Mouse (Mus musculus) limb, embryonic 10.5 days (tissue): Measurements from ENCODE around the gene Tmod1. TPM values are rescaled to one million over a fixed set of nuclear protein-coding genes. Genes with fewer than 3 reads are reported as not detected.

Experiments
- DNase-seq: peaks from one replicate; pipeline ENCODE4 v3.0.0-alpha.2; 2017; ENCODE audit warnings: low spot score
- H3K27ac ChIP-seq: fragments of 300-500 bp; sonication (generic); 2 replicates; pipeline ENCODE4 v1.5.1; 2016; ENCODE audit warnings: mild to moderate bottlenecking
- H3K27me3 ChIP-seq: fragments of 300-500 bp; sonication (generic); 2 replicates; pipeline ENCODE4 v1.6.1; 2016; ENCODE audit warnings: low read depth, mild to moderate bottlenecking; ENCODE audit not compliant: poor library complexity, severe bottlenecking
- H3K36me3 ChIP-seq: fragments of 300-500 bp; sonication (generic); 2 replicates; pipeline ENCODE4 v1.6.1; 2016; ENCODE audit warnings: mild to moderate bottlenecking, moderate library complexity
- H3K4me1 ChIP-seq: fragments of 300-500 bp; sonication (generic); 2 replicates; pipeline ENCODE4 v1.6.1; 2016
- H3K4me3 ChIP-seq: fragments of 300-500 bp; sonication (generic); 2 replicates; pipeline ENCODE4 v1.5.1; 2016; ENCODE audit warnings: mild to moderate bottlenecking, moderate library complexity
- H3K9me3 ChIP-seq: fragments of 300-500 bp; sonication (generic); replicated peaks from 2 replicates; pipeline ENCODE4 v1.6.1; 2016; ENCODE audit warnings: mild to moderate bottlenecking
- WGBS: fragments of 180-500 bp; shearing (Covaris S2); methylation state at CpG from one replicate; pipeline ENCODE4 v1.1.7; 2016; 5-methylcytosine and 5-hydroxymethylcytosine counted together
- polyA plus RNA-seq: library from polyadenylated mRNA; unstranded; fragments of >200 nt; fragmentation: Nextera tagmentation; extraction: Ambion mirVana; gene quantifications from 2 replicates; pipeline ENCODE4 v1.2.1, GENCODE M21; 2016

Gene Tmod1
- polyA plus RNA-seq, 1 experiment from 2014 or later: 2.0 TPM

- H3K4me1 ChIP-seq: no peaks in the 10 kb centered on the region
- no peaks in the 10 kb centered on the region for H3K27me3 ChIP-seq
- H3K27ac ChIP-seq: no peak overlapping the region
- H3K9me3 ChIP-seq: no peaks in the 10 kb centered on the region
- H3K36me3 ChIP-seq: peaks cover 95% of the 10 kb centered on the region
- 96% methylated on average over 8 of the region's 8 CpGs for WGBS
- no peak overlapping the region for H3K4me3 ChIP-seq
- no peak for DNase-seq
Measured at GRCm38 (mm10) chr4:46129311-46130004, 90.7 kb downstream of the Tmod1 start.

- DNase-seq: peak; percentile 59
- Histone ChIP-seq H3K27ac (no peak overlapping the region), H3K4me1 (no peaks in the 10 kb centered on the region), H3K36me3 (peaks cover 94% of the 10 kb centered on the region), H3K27me3 (no peaks in the 10 kb centered on the region), H3K4me3 (no peak overlapping the region), H3K9me3 (no peaks in the 10 kb centered on the region)
- WGBS: 77% methylated on average over 3 of the region's 3 CpGs
Measured at GRCm38 (mm10) chr4:46130221-46130620, 91.5 kb downstream of the Tmod1 start.

DNA sequence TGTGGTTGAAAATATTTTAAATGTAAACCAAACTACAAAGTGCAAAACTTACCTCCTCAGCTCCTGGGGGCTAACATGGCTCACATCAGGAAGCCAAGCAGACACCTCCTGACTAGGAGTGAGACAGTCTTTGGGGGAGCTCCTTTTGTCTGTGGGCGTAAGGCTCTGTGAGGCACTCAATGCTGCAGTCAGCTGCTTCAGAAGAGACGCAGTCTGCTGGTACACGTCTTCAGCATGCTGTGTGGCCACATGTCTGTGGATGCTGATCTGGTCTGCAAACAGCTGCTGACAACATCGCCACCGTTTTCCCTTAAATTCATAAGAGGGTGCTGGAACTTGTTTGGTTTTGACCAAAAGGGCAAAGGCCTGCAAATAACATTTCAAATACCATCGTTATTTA, 93.1 kb downstream of the Tmod1 start:
- WGBS: 91% methylated on average over 6 of the region's 6 CpGs
- Histone ChIP-seq H3K27ac (no peak overlapping the region), H3K36me3 (peaks cover 82% of the 10 kb centered on the region), H3K27me3 (no peaks in the 10 kb centered on the region), H3K4me3 (no peak overlapping the region), H3K9me3 (no peaks in the 10 kb centered on the region), H3K4me1 (peaks cover 2% of the 10 kb centered on the region; the same call in 1 of the 2 replicates)
- DNase-seq: no peak

GRCm38 (mm10) chr4:46137629-46138286, 99.0 kb downstream of the Tmod1 start:
- WGBS: 7% methylated on average over 17 of the region's 17 CpGs
- H3K4me3 ChIP-seq: peak overlapping the region; percentile 93
- peak overlapping the region; percentile 97 for H3K27ac ChIP-seq
- DNase-seq: peak; percentile 38
- no peaks in the 10 kb centered on the region for H3K27me3 ChIP-seq
- H3K36me3 ChIP-seq: peaks cover 36% of the 10 kb centered on the region
- H3K4me1 ChIP-seq: peaks cover 18% of the 10 kb centered on the region
- H3K9me3 ChIP-seq: no peaks in the 10 kb centered on the region

DNA sequence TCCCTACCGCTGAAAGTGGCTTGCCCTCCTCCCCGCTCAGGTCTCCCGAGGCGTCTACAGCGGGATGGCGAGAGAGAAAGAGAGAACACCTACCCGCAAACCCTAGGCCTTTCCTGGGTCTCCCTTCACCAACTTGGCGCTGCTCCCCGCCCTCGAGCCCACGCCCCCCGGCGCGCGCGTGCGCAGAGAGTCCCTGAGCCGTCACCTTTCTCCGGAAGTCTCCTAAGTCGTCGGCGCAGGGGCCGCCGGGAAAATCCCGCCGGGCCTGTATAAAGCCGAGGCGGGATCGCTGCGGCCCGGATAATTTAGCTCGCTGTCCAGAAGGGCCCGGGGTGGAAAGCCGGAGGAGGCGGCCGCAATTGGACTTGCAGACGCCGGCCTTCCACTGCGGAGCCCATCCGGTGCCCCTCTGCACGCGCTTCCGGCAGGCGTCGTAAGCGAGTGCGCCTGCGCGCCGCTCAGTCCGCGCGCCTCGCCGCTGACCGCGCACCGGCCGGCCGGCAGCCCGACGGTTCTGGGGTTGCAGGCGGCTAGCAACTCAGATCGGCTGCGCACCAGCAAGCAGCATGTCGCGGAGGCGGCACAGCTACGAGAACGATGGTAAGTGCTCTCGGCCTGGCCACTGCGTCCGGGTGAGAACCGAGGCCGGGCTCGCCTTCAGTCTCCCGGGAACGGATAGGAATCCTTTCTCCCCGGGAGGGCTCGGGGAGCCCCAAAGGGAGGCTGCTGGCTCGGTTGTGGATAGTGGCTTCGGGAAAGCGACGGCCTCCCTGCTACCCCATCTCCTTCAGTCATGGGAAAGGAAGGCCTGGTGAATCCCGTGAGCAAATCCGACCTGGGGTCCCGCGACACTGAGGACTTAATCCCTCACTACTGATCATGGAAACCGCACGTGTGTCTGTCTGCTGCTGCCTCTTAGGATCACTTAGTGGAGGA, 99.8 kb downstream of the Tmod1 start, which contains the start of the genes Ncbp1 and Tstd2:
Gene Ncbp1, plus strand, starts transcription at position 327 of the 936 bp plus-strand sequence.
Gene Tstd2, minus strand, starts transcription at position 408 of the 936 bp plus-strand sequence.
- under 1% methylated on average over 90 of the region's 90 CpGs for WGBS
- Histone ChIP-seq H3K36me3 (peaks cover 28% of the 10 kb centered on the region), H3K4me3 (peak within 1 kb of the TSS; percentile 93), H3K4me1 (peaks cover 18% of the 10 kb centered on the region), H3K27me3 (no peaks in the 10 kb centered on the region), H3K9me3 (no peaks in the 10 kb centered on the region), H3K27ac (peak within 1 kb of the TSS; percentile 97)
- DNase-seq: peak; percentile 95

GRCm38 (mm10) chr4:46144323-46144722, 105.6 kb downstream of the Tmod1 start:
- 77% methylated on average over 3 of the region's 3 CpGs for WGBS

DNA sequence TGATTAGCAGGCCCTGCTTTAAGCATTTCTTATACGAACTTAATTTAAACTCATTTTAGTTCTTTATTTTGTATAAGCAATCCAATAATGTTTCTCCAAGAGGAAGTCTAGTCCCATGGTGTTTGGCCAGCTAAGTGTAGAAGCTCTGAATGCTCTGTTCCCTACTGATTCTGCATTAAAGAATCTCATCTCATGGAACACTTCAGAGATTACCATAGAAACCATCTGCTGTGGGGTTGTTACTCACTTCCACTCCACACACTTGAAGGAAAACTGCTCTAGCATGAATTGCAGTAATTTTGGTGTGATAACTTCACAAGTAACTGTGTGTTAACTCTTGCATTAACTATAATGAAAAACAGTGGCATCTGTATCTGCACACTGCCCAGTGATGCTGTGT, 108.1 kb downstream of the Tmod1 start:
- no peaks in the 10 kb centered on the region for H3K27me3 ChIP-seq
- H3K4me3 ChIP-seq: no peak overlapping the region
- H3K27ac ChIP-seq: no peak overlapping the region
- no peak for DNase-seq
- WGBS: 97% methylated on average over 1 of the region's 1 CpGs
- no peaks in the 10 kb centered on the region for H3K9me3 ChIP-seq
- H3K4me1 ChIP-seq: no peaks in the 10 kb centered on the region
- peaks cover 83% of the 10 kb centered on the region for H3K36me3 ChIP-seq

More at GRCm38 (mm10) chr4:46144323-46144722, 105.6 kb downstream of the Tmod1 start:
- Histone ChIP-seq H3K36me3 (peaks cover 60% of the 10 kb centered on the region), H3K27ac (no peak overlapping the region), H3K9me3 (no peaks in the 10 kb centered on the region), H3K4me3 (no peak overlapping the region), H3K4me1 (peaks cover 9% of the 10 kb centered on the region), H3K27me3 (no peaks in the 10 kb centered on the region)
- peak; percentile 39 for DNase-seq

- H3K27me3 ChIP-seq: no peaks in the 10 kb centered on the region
- H3K4me1 ChIP-seq: no peaks in the 10 kb centered on the region
- DNase-seq: no peak
- WGBS: 95% methylated on average over 12 of the region's 12 CpGs
- no peak overlapping the region for H3K27ac ChIP-seq
- H3K4me3 ChIP-seq: no peak overlapping the region
- peaks cover 98% of the 10 kb centered on the region for H3K36me3 ChIP-seq
- no peaks in the 10 kb centered on the region for H3K9me3 ChIP-seq
Measured at GRCm38 (mm10) chr4:46151903-46152544, 113.3 kb downstream of the Tmod1 start.

GRCm38 (mm10) chr4:46164027-46164426, 125.3 kb downstream of the Tmod1 start:
- no peaks in the 10 kb centered on the region for H3K27me3 ChIP-seq
- peaks cover 99% of the 10 kb centered on the region for H3K36me3 ChIP-seq
- H3K4me1 ChIP-seq: no peaks in the 10 kb centered on the region
- no peak for DNase-seq
- 89% methylated on average over 2 of the region's 2 CpGs for WGBS
- no peak overlapping the region for H3K27ac ChIP-seq
- H3K9me3 ChIP-seq: no peaks in the 10 kb centered on the region
- no peak overlapping the region for H3K4me3 ChIP-seq

Other genes starting within 250 kb of the Tmod1 start
- 2.5 and 2.9 TPM in 2 replicates for gene Aldh1b1, start 239.9 kb upstream of the Tmod1 start, polyA plus RNA-seq
- gene Igfbpl1, start 212.0 kb upstream of the Tmod1 start, polyA plus RNA-seq: 0.28 and 0.48 TPM in 2 replicates
- 0.83 and 1.7 TPM in 2 replicates for gene Stra6l, start 190.3 kb upstream of the Tmod1 start, polyA plus RNA-seq
- not detected in 2 replicates for gene Ccdc180, start 148.6 kb upstream of the Tmod1 start, polyA plus RNA-seq
- 3.1 and 4.9 TPM in 2 replicates for gene Tdrd7, start 73.6 kb upstream of the Tmod1 start, polyA plus RNA-seq
- 118 and 129 TPM in 2 replicates for gene Ncbp1, start 99.7 kb downstream of the Tmod1 start, polyA plus RNA-seq
- 65.8 and 72.8 TPM in 2 replicates for gene Tstd2, start 99.8 kb downstream of the Tmod1 start, polyA plus RNA-seq
- 18.4 and 24.1 TPM in 2 replicates for gene Xpa, start 157.4 kb downstream of the Tmod1 start, polyA plus RNA-seq